Mouse (Mus musculus) thymus, postnatal 0 days (tissue): Measurements from ENCODE around the gene Slc22a15. TPM values are rescaled to one million over a fixed set of nuclear protein-coding genes. Genes with fewer than 3 reads are reported as not detected.
"Not testable (repeated sequence)": the region's sequence is repeated elsewhere in the genome, so short reads cannot be mapped to it uniquely, and the experiment has no call there.

Experiments used
- DNase-seq: peaks from one replicate; pipeline ENCODE4 v3.0.0-alpha.2; 2015; ENCODE audit warnings: low spot score
- polyA plus RNA-seq: library from polyadenylated mRNA; unstranded; fragments of >200 nt; fragmentation: Nextera tagmentation; extraction: Ambion mirVana; gene quantifications from 2 replicates; pipeline ENCODE4 v1.2.1, GENCODE M21; 2015

Gene Slc22a15
- polyA plus RNA-seq, 1 experiment from 2014 or later = 6.0 TPM

DNA sequence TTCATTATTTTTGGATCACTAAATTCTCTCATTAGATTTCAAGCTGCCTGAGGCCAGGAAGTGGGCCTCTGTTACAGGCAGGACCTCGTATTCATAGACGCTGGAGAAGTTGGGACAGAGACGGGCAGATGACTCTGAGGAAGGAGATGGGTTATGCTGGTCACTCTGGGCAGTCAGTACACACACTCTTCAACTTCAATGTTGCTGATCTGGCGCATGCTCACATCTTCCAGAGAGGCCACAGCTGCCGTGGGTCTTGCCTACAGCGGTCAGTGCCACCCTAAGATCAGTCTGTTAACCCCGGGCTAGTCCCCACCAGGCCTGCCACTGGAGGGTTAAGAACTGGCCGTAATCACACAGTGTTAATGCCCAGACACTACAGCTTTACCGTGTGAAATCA, 52.3 kb downstream of the Slc22a15 start:
- DNase-seq = no peak

DNA sequence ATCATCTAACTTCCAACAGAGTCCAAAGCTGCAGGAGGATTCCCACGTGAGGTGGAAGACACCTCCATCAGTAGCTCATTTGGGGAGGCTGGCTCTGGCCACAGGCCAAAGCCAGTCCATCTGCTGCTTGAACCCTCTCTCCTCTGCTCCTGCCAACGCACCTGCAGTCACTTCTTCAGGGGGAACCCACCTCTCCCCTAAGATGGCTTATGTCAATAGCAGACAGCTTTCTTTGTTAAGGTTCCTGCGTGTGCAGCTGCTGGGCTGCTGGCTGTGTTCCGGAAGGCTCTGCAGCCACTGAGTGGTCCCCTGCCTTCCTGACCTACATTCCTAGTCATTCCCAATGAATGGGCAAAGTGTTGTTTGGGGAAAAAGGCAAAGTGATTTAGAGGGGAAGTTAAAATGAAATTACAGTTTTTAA, 57.2 kb downstream of the Slc22a15 start:
- DNase-seq = no peak

DNA sequence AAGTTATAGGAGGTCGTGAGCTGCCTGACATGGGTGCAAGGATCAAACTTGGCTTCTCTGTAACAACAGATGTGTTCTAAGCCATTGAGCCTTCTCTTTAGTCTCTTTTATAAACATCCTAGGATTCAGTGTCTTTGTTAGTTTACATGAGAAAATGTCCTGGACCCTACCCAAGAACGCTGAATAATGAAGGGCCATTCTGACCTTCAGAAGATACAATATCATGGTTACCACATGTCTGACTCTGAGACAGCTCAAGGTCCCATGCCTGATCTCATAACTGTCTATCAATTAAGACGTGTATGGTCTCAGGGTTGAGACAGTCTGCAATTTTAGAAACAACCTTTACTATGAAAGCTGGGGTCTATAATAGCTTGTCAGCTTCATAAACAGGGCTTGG, 62.4 kb downstream of the Slc22a15 start:
- DNase-seq = no peak

DNA sequence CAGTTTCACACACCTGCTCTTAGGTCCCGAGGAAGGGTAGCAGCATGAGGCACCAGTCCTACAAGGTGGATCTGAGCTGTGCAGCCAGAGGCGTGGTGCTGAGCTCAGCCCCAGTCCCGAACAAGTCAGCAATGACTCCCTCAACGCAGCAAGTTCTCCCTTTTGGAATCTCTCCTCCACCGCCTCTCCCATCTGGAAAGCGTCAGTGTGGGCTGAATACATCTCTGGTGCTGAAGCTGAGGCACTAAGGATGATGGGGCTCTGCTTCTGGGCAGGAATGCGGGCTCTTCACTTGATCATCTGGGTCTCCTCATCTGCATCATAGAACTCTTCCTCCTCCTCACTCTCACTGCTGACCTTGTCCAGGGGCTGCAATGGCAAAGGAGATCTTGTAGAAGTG, 64.1 kb downstream of the Slc22a15 start:
- no peak for DNase-seq

DNA sequence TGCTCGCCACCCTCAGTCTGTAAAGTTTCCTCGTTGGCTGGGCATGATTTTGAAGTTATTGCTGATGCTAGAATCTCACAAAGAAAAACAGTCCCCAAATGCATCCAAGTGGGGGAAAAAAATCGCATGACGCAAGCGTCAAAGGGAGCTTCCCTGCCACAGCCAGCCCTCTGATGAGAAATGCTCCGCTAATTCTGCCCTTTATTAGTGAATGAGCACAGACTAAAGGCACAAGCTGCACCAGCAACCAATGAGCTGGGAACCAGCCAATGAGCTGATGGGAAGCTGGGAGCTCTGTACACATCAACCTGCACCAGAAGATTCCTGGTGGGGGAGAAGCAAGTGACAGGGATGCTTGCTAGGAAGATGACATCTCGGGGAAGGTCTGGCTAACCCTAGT, 64.5 kb downstream of the Slc22a15 start:
- DNase-seq = no peak

DNA sequence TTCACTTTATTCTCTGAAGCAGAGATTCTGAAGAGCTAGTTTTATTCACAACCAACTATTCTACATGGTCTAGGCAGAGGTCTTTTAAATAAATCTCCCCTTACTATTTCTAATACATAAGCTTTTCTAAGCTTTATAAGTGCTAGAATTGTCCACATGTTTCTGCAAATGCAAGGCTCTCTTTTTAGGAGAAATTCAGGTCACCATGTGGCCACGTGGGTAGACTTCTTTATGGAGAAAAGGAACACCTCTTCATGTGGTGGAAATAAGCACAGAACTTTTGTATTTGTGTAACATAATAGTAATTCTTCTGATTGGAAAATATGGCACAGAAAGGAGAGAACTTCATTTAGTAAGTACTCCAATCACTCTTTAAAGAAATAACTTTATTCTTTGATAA, 70.2 kb downstream of the Slc22a15 start:
- no peak for DNase-seq

DNA sequence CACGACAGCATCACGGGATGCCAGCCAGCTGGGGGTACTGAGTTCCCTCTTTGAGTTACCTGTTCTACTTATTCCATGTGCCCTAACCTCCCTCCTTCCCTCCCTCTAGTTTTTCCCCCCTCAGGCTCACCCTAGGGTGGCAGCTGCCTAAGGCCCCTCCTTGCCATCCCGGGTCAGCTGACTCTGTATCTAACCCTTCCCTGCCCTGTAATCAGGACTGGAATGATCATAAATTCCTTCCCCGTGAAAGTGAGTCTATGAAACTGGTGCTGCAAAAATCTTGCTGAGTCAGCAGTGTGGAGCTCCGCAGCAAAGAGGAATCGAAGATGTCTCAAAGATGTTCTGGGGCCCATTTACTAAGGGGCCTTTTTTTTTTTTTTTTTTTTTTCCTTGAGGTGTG, 72.9 kb downstream of the Slc22a15 start:
- DNase-seq = no peak

DNA sequence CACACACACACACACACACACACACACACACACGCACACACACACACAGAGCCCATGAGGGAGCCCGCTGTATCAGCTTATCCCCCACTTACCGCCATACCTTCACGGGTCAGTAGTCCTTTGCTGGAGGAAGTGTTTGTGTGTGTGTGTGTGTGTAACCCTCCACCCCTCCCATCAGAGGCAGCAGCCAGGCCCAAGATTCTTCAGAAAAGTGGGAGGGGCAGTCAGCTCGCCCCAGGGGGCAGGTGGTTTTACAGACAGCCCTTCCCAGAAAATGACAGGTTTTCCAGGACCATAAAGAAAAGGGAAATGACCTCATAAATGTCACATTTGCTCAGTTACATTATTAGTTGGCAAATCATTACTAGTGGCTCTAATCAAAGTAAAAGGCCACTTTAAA, 75.4 kb downstream of the Slc22a15 start, which contains the start of gene Mab21l3:
Mab21l3 (minus strand) TSS at position 144 of the 400 bp plus-strand sequence.
- DNase-seq = no peak

DNA sequence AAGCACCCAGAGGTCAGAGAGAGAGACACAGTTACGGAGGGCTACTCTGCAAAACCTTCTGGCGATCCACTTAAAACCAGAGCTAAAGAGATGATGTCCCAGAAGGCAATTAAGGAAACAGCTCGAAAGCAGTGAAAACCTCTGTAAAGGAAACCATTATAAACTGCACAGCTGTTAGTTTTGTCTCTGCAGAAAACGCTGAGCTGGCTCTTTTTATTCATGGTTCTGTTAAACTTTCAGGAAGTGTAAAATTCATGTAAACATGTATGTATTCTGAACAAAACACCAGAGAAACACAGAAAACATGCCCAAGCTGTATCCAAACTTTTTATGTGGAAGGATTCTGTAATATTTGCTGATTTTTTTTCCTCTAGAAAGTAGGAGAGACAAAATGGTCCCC, 78.2 kb downstream of the Slc22a15 start:
- DNase-seq = no peak

DNA sequence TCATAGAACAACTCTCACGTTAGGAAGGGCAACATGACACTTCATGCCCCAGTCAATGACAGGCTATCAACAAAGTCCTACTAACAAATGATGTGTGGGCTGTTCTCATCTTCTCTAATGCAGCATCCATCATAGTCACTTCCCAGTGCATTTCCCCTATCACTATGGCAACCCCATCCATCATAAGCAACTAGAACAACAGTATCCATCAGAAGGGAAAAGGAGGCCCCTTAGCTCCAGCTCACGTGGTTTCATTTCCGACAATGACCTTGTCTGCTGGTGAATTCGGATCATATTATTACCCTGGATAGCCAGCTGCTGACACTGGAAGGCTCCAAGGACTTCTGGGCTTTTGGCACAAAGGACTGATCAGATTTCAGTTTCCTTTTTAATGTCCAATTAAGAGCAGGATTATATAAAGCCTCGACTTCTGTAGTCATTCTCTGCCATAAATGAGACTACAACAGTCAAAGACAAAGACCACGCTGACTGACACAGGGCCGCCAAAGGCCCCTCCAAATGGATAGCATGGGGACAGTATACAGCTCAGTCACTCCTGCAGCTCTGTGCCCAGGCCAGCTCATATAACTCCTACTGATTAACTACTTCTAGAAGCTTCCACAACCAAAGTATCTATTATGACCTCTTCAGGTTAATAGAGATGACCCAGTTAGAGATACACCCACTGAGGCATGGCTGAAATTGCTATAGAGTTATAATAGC, 81.7 kb downstream of the Slc22a15 start:
- no peak for DNase-seq

DNA sequence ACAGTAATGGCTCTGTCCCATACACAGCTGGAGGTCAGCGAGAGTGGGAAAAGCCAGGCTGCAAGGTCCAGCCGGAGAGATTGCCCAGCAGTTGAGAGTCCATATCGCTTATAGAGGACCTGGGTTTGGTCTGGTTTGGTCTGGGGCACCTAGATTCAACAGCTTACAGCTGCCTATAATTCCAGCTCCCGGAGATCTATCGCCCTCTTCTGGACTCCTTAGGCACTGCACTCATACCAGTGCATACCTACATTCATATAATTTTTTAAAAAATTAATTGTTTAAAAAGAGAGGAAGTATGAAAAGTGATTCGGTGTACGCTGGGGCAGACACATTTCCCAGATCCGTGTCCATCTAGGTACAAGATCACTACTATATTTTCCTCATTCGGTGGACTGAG, 84.9 kb downstream of the Slc22a15 start:
- no peak for DNase-seq

DNA sequence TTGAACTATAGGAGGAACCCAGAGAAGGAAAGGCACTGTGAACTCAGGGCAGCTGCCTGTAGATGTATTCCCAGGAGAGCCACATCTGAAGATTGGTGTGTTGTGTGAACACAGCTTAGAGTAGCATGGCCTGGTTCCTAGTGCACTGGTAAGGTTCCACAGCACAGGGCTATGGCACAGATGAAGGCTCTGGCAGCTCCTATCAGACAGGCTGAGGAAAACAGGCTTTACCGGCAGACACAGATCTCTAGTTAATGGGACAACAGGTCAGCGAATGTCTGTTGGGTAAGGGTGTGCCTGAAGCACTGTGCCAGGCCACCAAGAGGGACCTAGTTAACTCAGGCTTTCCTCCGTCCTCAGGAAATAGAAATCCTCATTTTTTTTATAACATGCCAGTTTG, 87.3 kb downstream of the Slc22a15 start:
- no peak for DNase-seq

DNA sequence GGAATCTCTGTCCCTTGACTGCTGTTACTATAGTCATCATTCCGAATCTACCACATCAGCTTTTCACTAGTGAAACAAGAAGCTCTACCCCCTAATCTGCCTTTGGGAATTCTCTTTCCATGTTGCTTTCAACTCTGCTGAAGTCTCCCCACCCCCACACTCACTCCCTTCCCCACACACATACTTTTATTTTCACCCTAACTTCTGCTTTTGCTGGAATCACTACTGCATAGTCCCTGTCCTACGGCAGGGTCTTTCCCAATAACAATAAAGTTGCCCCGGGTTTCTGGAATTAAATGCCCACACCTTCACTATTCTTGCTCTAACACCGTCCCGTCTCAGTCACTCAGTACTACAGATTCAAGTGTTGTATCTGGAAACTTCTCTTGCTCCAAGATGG, 87.7 kb downstream of the Slc22a15 start:
- DNase-seq = no peak

DNA sequence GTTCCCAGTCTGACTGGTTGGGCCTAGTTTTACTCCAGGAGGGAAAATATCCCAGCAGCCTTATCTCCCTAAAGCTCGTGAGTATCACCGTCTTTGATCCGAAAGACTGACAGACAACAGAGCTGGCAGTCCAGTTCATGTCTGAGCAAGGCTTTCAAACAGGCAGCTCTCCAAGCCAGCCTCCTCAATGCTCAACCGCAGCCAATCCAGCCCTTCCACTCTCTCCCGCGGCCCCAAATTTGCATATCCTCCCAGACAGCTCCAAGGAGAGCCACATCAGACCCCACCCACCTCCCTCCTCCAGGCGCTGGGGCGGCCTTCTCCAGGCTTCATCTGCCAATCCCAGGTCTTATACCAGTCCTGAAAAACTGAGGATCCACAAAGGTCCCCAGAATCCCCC, 88.2 kb downstream of the Slc22a15 start:
- DNase-seq = no peak

DNA sequence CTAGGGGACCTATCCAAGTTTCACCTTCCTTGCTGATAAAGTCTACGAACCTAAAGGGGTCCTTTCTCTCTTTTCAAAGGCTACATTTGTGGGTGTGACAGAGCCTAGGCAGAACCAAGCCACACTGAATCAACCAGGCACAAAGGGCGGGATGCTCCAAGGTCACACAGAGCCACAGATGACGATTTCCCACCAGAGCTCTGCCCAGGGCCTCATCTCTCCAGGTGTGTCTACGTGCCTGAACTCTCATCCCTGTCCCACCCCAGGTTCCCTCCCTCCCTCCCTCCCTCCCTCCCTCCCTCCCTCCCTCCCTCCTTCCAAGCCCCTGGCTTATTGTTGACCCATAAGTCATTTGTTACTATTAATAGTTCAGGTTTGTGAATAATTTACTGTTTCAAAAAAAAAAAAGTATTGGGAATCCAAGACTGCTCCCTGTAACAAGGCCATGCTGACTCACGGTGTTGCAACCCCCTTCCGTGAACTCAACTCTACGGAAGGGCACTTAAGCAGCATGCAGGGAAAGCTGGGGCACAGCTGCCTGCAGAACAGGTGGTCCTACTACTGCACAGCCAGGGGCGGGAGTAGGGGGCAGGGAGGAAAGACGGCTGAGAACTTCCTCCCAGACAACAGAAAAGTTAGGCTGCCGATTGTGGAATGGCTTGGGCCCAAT, 92.9 kb downstream of the Slc22a15 start:
- DNase-seq = peak; percentile 57

DNA sequence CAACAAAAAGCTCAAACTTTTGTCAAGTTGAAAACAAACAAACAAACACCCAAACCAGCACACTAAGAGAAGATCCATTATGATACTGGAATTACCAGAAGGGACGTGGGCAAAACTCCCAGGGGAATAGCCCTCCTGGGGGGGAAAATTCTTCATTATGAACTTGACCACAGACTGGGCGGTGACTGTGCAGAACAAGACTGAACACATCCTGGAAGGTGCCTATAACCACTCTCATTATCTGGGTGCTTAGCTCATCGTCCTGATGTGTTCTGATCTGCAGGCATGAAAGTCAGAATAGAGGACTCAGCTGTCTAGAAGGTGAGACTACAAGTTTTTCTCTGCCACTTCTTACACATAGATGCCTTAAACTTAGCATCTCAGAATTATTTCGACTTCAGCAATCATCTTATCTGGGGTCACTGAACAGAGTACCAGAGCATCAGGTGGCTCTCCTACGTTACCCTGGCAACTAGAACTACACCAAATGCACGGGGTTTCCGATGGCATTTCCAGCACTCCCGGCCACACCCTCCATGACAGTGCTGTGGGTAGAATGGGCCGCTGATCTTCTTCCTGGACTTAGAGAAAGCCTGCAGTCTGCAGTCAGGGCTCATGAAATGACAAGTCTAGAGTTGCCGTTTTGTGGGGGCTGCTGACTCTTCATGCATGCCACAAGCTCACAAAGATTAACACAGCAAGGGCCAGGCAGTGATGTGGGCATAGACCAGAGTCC, 94.2 kb downstream of the Slc22a15 start:
- no peak for DNase-seq

DNA sequence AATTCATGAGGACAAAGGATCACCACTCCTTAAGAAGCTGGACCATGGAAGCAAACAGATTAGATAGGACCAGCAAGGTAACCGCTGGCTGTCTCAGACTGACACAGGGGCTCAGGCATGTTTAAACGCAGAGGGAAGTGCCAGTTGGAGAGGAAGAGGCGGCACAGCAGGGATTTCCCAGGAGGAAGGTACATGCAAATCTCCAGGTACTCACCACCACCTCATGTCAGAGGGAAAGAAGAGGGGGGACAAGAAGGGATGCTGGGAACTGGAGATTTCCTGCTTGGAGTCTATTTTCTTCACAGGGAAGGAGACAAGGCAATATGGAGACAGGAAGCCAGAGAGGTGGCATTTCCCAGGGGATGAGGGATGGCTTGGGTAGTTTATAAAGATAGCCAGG, 95.7 kb downstream of the Slc22a15 start:
- no peak for DNase-seq

DNA sequence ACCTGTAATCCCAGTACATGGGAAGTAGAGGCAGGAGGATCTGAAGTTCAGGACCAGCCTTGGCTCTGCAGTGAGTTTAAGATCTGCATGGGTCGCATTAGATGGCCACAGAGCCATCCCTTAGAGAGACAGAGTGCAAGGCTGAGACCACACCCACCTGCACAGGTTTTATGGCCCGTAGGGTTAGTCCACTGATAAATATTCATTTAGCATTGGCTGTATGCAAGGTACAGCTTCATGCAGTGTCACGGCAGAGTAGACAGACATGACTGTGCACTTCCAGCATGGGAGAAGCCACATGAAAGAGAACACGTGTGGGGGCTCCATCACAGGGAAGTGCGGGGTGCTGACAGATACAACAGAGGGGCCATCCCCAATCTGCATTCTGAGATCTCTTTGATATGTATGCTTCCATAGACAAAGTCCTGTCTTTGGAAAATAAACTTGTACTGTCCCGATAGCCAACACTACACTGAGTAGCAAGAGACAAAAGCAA, 97.0 kb downstream of the Slc22a15 start:
- peak; percentile 68 for DNase-seq

DNA sequence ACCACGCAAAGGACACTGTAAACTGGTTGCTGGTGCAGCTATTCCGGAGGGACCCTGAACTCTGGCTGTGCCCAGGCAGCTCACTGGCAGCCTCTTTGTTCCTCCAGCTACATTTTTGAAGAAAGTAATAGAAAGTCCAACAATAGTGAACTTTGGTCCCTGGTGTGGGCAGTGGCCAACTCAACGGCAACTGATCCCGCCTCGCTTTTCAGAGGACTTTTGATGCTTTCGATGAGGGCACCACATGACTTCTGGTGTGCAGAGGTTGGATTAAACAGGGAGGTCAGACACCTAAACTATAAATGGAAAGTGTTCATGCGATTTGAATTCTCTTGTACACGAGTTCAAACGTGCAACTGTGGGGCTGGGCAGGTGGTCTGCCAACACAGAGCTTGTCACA, 99.9 kb downstream of the Slc22a15 start:
- DNase-seq = no peak

DNA sequence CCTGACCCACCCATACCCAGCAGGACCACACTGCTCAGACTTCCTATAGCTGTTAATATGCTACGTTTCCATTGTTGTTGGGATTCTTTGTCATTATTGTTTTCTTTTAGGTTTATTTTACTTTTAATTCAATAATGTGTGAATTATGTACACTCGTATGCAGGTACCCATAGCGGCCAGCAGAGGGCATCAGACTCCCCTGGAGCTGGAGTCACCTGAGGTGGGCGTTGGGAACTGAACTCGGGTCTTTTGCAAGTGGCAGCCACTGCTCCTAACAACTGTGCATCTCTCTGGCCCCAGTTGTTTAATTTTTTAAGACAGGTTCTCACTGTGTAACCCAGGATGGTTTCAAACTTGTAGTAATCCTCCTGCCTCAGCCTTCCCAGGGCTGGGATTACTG, 102.2 kb downstream of the Slc22a15 start:
- no peak for DNase-seq

DNA sequence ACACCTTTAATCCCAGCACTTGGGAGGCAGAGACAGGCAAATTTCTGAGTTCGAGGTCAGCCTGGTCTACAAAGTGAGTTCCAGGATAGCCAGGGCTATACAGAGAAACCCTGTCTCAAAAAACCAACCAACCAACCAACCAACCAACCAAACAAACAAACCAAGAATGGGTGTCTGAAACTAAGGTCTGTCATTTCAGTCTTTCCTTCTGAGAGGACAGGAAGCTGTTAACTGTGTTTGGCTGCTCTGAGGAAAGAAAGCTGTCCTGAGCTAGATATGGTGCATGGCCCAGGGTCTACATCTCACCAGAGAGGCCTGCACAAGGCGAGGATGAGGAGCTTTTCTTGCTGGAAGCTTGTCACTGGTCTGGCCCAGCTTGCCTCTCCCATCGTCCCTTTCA, 103.5 kb downstream of the Slc22a15 start:
- not testable (repeated sequence) for DNase-seq

DNA sequence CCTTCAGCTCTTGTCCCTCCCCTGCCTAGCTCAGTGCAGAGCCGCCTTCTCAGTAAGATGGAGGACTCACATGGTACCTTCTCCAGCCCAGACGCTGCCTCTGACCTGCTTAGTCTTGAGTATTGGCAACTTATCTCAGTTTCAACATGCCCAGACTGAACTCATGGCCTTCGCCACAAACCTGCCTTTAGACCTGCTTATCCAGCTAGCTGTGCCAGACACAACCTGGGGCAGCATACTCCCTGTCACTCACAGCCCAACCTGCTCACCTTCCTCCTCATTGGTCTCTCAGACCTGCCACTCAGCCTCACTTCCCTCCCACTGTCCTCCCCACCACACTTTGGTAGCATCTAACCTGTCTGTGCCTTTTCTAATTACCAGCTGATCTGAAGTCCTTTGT, 108.2 kb downstream of the Slc22a15 start:
- no peak for DNase-seq
